Mouse (Mus musculus): Measurements from ENCODE around the gene Olfr298. TPM values are rescaled to one million over a fixed set of nuclear protein-coding genes. Genes with fewer than 3 reads are reported as not detected.

Gene Olfr298
- not detected in 2 replicates for polyA plus RNA-seq (2015; fragmentation: Nextera tagmentation; extraction: Ambion mirVana)

- H3K27ac ChIP-seq: no peak within 1 kb of the TSS
- no peaks in the 10 kb centered on the region for H3K9me3 ChIP-seq
- H3K4me2 ChIP-seq: no peak within 1 kb of the TSS
- no peaks in the 10 kb centered on the region for H3K27me3 ChIP-seq (replicated peaks)
- no peaks in the 10 kb centered on the region for H3K4me1 ChIP-seq
- H3K36me3 ChIP-seq: no peaks in the 10 kb centered on the region
- WGBS: 73% methylated on average over 1 of the region's 1 CpGs
- no peak for ATAC-seq (ENCODE audit: insufficient read depth, low FRiP score, low read depth)
- no peak within 1 kb of the TSS for H3K9ac ChIP-seq
- H3K4me3 ChIP-seq (replicated peaks): no peak within 1 kb of the TSS
Observed at GRCm38 (mm10) chr7:86492384-86492783, at the start of gene Olfr298. Gene Olfr298, minus strand, starts transcription at chr7:86492484.

- no peak within 1 kb of the TSS for H3K9ac ChIP-seq
- H3K4me1 ChIP-seq: no peaks in the 10 kb centered on the region
- ATAC-seq (ENCODE audit: insufficient read depth, low FRiP score, low read depth): no peak
- H3K4me3 ChIP-seq (replicated peaks): no peak within 1 kb of the TSS
- no peak within 1 kb of the TSS for H3K4me2 ChIP-seq
- no peak within 1 kb of the TSS for H3K27ac ChIP-seq
- no peaks in the 10 kb centered on the region for H3K36me3 ChIP-seq
- H3K9me3 ChIP-seq: no peaks in the 10 kb centered on the region
- no peaks in the 10 kb centered on the region for H3K27me3 ChIP-seq (replicated peaks)
Observed at GRCm38 (mm10) chr7:86519668-86520067, 27.4 kb upstream of the Olfr298 start, which contains the start of gene Olfr297. Gene Olfr297, plus strand, starts transcription at chr7:86519968.

DNA sequence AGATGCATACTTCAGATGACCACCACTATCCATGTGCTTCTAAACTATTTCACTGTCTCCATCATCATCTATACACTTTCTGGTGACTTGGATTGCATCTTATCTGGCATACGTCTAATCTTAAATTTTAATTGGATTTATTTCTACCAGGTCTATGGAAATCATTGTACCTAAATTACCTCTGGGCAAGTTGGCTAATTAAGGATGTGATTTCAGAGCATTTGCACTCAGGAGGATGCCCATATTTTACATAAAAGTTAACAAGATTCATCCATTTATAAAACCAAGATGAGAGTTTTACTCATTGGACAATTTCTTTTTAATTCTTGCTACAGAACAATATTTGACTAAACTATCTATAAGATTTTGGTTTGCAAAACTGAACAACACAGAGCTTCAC, 32.7 kb downstream of the Olfr298 start, which contains the start of gene Olfr299:
Gene Olfr299 (plus strand): TSS at position 301 of the 400 bp plus-strand sequence.
- Histone ChIP-seq H3K27me3 (replicated peaks) (no peaks in the 10 kb centered on the region), H3K27ac (no peak within 1 kb of the TSS), H3K4me2 (no peak within 1 kb of the TSS), H3K36me3 (no peaks in the 10 kb centered on the region), H3K9me3 (no peaks in the 10 kb centered on the region), H3K4me1 (no peaks in the 10 kb centered on the region), H3K9ac (no peak within 1 kb of the TSS), H3K4me3 (replicated peaks) (no peak within 1 kb of the TSS)
- 88% methylated on average over 1 of the region's 1 CpGs for WGBS
- no peak for ATAC-seq (ENCODE audit: insufficient read depth, low FRiP score, low read depth)

Other genes starting within 250 kb of the Olfr298 start
- not detected in 2 replicates for gene Vmn2r76, start 246.2 kb downstream of the Olfr298 start, polyA plus RNA-seq (2015; fragmentation: Nextera tagmentation; extraction: Ambion mirVana)
- gene Olfr310, start 215.3 kb downstream of the Olfr298 start, polyA plus RNA-seq (2015; fragmentation: Nextera tagmentation; extraction: Ambion mirVana): not detected in 2 replicates
- not detected in 2 replicates for gene Olfr309, start 178.8 kb downstream of the Olfr298 start, polyA plus RNA-seq (2015; fragmentation: Nextera tagmentation; extraction: Ambion mirVana)
- gene Olfr308, start 166.9 kb downstream of the Olfr298 start, polyA plus RNA-seq (2015; fragmentation: Nextera tagmentation; extraction: Ambion mirVana): not detected in 2 replicates
- not detected in 2 replicates for gene Olfr307, start 154.9 kb downstream of the Olfr298 start, polyA plus RNA-seq (2015; fragmentation: Nextera tagmentation; extraction: Ambion mirVana)
- gene Olfr305, start 125.6 kb downstream of the Olfr298 start, polyA plus RNA-seq (2015; fragmentation: Nextera tagmentation; extraction: Ambion mirVana): not detected in 2 replicates
- gene Olfr304, start 105.8 kb downstream of the Olfr298 start, polyA plus RNA-seq (2015; fragmentation: Nextera tagmentation; extraction: Ambion mirVana): not detected in 2 replicates
- gene Olfr303, start 94.7 kb downstream of the Olfr298 start, polyA plus RNA-seq (2015; fragmentation: Nextera tagmentation; extraction: Ambion mirVana): not detected in 2 replicates
- not detected in 2 replicates for gene Olfr301, start 88.6 kb downstream of the Olfr298 start, polyA plus RNA-seq (2015; fragmentation: Nextera tagmentation; extraction: Ambion mirVana)
- gene Olfr299, start 32.6 kb downstream of the Olfr298 start, polyA plus RNA-seq (2015; fragmentation: Nextera tagmentation; extraction: Ambion mirVana): not detected in 2 replicates
- not detected in 2 replicates for gene Olfr297, start 27.5 kb upstream of the Olfr298 start, polyA plus RNA-seq (2015; fragmentation: Nextera tagmentation; extraction: Ambion mirVana)
- not detected in 2 replicates for gene Olfr295, start 91.4 kb upstream of the Olfr298 start, polyA plus RNA-seq (2015; fragmentation: Nextera tagmentation; extraction: Ambion mirVana)
- gene Olfr294, start 124.2 kb upstream of the Olfr298 start, polyA plus RNA-seq (2015; fragmentation: Nextera tagmentation; extraction: Ambion mirVana): not detected in 2 replicates
- not detected in 2 replicates for gene Olfr293, start 156.6 kb upstream of the Olfr298 start, polyA plus RNA-seq (2015; fragmentation: Nextera tagmentation; extraction: Ambion mirVana)
- not detected in 2 replicates for gene Olfr292, start 195.8 kb upstream of the Olfr298 start, polyA plus RNA-seq (2015; fragmentation: Nextera tagmentation; extraction: Ambion mirVana)

Data from stomach, embryonic 15.5 days (tissue).